Mouse (Mus musculus) brain, embryonic 14.5 days (tissue): ENCODE measurements around the gene Gm17660.

Experiments
- CTCF ChIP-seq: fragments of 200-500 bp; IDR thresholded peaks from 2 replicates; pipeline ENCODE4 v1.5.1; 2012; ENCODE audit warnings: inconsistent platforms, mild to moderate bottlenecking, moderate library complexity, borderline replicate concordance; ENCODE audit not compliant: insufficient read depth, insufficient read length; ENCODE audit errors: extremely low read depth
- POLR2A ChIP-seq: fragments of 200-500 bp; IDR thresholded peaks from 2 replicates; pipeline ENCODE4 v1.6.1; 2012; ENCODE audit warnings: mild to moderate bottlenecking, inconsistent platforms, borderline replicate concordance; ENCODE audit not compliant: poor library complexity, insufficient read depth, insufficient read length, severe bottlenecking; ENCODE audit errors: extremely low read depth

DNA sequence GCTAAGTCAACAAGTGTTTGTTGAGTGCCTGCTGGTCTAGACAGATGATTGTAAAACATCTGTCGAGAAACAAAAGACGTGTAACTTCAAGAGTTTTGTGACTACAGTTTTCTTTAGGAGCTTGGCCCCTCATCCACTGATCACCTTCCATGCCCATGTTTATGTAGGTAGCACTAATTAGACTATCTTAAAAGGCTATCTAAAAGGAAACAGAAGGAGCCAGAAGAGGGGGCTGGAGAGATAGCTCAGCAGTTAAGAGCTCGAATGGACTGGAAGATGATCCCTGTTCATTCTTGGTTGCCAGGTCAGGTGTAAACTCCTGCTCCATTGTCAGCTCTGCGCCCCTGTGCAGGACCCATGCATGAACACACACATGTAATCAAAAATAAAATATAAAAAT, 29.3 kb downstream of the Gm17660 start:
- TF ChIP-seq CTCF (no peak), POLR2A (no peak)
